Mouse (Mus musculus): ENCODE measurements around the gene Csgalnact2. TPM values are rescaled to one million over a fixed set of nuclear protein-coding genes. Genes with fewer than 3 reads are reported as not detected.
A peak's percentile ranks its signal among the peaks of the same experiment; 100 is the strongest.

The Csgalnact2 gene
- polyA plus RNA-seq (2012; ENCODE audit: insufficient read depth, low replicate concordance), result 3.6 and 3.9 TPM in 2 replicates

- H3K36me3 ChIP-seq (replicated peaks; ENCODE audit: low read length), result no peaks in the 10 kb centered on the region
- peak within 1 kb of the TSS; percentile 93 for H3K4me3 ChIP-seq (replicated peaks)
- TF ChIP-seq FLI1 (IDR thresholded peaks at IDR 0.05; ENCODE audit: low read length) (peak; percentile 17; the same call in 1 of the 2 replicates), GATA1 (IDR thresholded peaks at IDR 0.05; ENCODE audit: borderline replicate concordance, low read length) (no peak)
- peaks cover 72% of the 10 kb centered on the region for H3K4me1 ChIP-seq
- no peaks in the 10 kb centered on the region for H3K27me3 ChIP-seq (replicated peaks)
- peaks cover 7% of the 10 kb centered on the region; the same call in 1 of the 2 replicates for H3K9me3 ChIP-seq
These were observed at the start of gene Csgalnact2 for GRCm38 (mm10) chr6:118138731-118139709. Gene Csgalnact2 (minus strand): TSS chr6:118139140.

- H3K4me1 ChIP-seq, result peaks cover 31% of the 10 kb centered on the region
- H3K36me3 ChIP-seq (replicated peaks; ENCODE audit: low read length), result no peaks in the 10 kb centered on the region
- peaks cover 93% of the 10 kb centered on the region for H3K27me3 ChIP-seq (replicated peaks)
- TF ChIP-seq GATA1 (IDR thresholded peaks at IDR 0.05; ENCODE audit: borderline replicate concordance, low read length) (no peak), FLI1 (IDR thresholded peaks at IDR 0.05; ENCODE audit: low read length) (no peak)
- H3K4me3 ChIP-seq (replicated peaks), result no peak overlapping the region
- no peaks in the 10 kb centered on the region for H3K9me3 ChIP-seq
These were observed 49.7 kb upstream of the Csgalnact2 start for GRCm38 (mm10) chr6:118188599-118188998.

GRCm38 (mm10) chr6:118187285-118187641 is 48.3 kb upstream of the Csgalnact2 start:
- TF ChIP-seq FLI1 (IDR thresholded peaks at IDR 0.05; ENCODE audit: low read length), result no peak
- no peak for TF ChIP-seq GATA1 (IDR thresholded peaks at IDR 0.05; ENCODE audit: borderline replicate concordance, low read length)
- Histone ChIP-seq H3K9me3 (no peaks in the 10 kb centered on the region), H3K4me3 (replicated peaks) (no peak overlapping the region), H3K4me1 (peaks cover 23% of the 10 kb centered on the region), H3K36me3 (replicated peaks; ENCODE audit: low read length) (no peaks in the 10 kb centered on the region), H3K27me3 (replicated peaks) (peaks cover 93% of the 10 kb centered on the region)

- peaks cover 93% of the 10 kb centered on the region for H3K27me3 ChIP-seq (replicated peaks)
- H3K36me3 ChIP-seq (replicated peaks; ENCODE audit: low read length), result no peaks in the 10 kb centered on the region
- TF ChIP-seq FLI1 (IDR thresholded peaks at IDR 0.05; ENCODE audit: low read length) (no peak), GATA1 (IDR thresholded peaks at IDR 0.05; ENCODE audit: borderline replicate concordance, low read length) (no peak)
- H3K4me1 ChIP-seq, result peaks cover 21% of the 10 kb centered on the region
- no peak overlapping the region for H3K4me3 ChIP-seq (replicated peaks)
- no peaks in the 10 kb centered on the region for H3K9me3 ChIP-seq
These were observed 47.8 kb upstream of the Csgalnact2 start for GRCm38 (mm10) chr6:118186620-118187284.

GRCm38 (mm10) chr6:118184126-118184525 is 45.2 kb upstream of the Csgalnact2 start:
- peaks cover 92% of the 10 kb centered on the region for H3K27me3 ChIP-seq (replicated peaks)
- TF ChIP-seq GATA1 (IDR thresholded peaks at IDR 0.05; ENCODE audit: borderline replicate concordance, low read length) (no peak), FLI1 (IDR thresholded peaks at IDR 0.05; ENCODE audit: low read length) (no peak)

GRCm38 (mm10) chr6:118180085-118180423 is 41.1 kb upstream of the Csgalnact2 start:
- TF ChIP-seq FLI1 (IDR thresholded peaks at IDR 0.05; ENCODE audit: low read length), result no peak
- Histone ChIP-seq H3K4me1 (peaks cover 26% of the 10 kb centered on the region), H3K36me3 (replicated peaks; ENCODE audit: low read length) (no peaks in the 10 kb centered on the region), H3K4me3 (replicated peaks) (no peak overlapping the region), H3K9me3 (no peaks in the 10 kb centered on the region), H3K27me3 (replicated peaks) (peaks cover 72% of the 10 kb centered on the region)

More at GRCm38 (mm10) chr6:118184126-118184525, 45.2 kb upstream of the Csgalnact2 start:
- no peaks in the 10 kb centered on the region for H3K36me3 ChIP-seq (replicated peaks; ENCODE audit: low read length)
- H3K4me1 ChIP-seq, result peaks cover 20% of the 10 kb centered on the region
- no peak overlapping the region for H3K4me3 ChIP-seq (replicated peaks)
- H3K9me3 ChIP-seq, result no peaks in the 10 kb centered on the region

- Histone ChIP-seq H3K9me3 (no peaks in the 10 kb centered on the region), H3K4me1 (peaks cover 26% of the 10 kb centered on the region), H3K4me3 (replicated peaks) (no peak overlapping the region), H3K27me3 (replicated peaks) (peaks cover 72% of the 10 kb centered on the region), H3K36me3 (replicated peaks; ENCODE audit: low read length) (no peaks in the 10 kb centered on the region)
- no peak for TF ChIP-seq FLI1 (IDR thresholded peaks at IDR 0.05; ENCODE audit: low read length)
- no peak for TF ChIP-seq GATA1 (IDR thresholded peaks at IDR 0.05; ENCODE audit: borderline replicate concordance, low read length)
These were observed 40.6 kb upstream of the Csgalnact2 start for GRCm38 (mm10) chr6:118179316-118180084.

GRCm38 (mm10) chr6:118173975-118174328 is 35.0 kb upstream of the Csgalnact2 start:
- Histone ChIP-seq H3K36me3 (replicated peaks; ENCODE audit: low read length) (no peaks in the 10 kb centered on the region), H3K4me3 (replicated peaks) (no peak overlapping the region), H3K4me1 (peaks cover 15% of the 10 kb centered on the region), H3K27me3 (replicated peaks) (peaks cover 69% of the 10 kb centered on the region), H3K9me3 (no peaks in the 10 kb centered on the region)
- TF ChIP-seq FLI1 (IDR thresholded peaks at IDR 0.05; ENCODE audit: low read length) (no peak), GATA1 (IDR thresholded peaks at IDR 0.05; ENCODE audit: borderline replicate concordance, low read length) (no peak)

GRCm38 (mm10) chr6:118173251-118173974 is 34.5 kb upstream of the Csgalnact2 start:
- no peaks in the 10 kb centered on the region for H3K9me3 ChIP-seq
- TF ChIP-seq FLI1 (IDR thresholded peaks at IDR 0.05; ENCODE audit: low read length) (no peak), GATA1 (IDR thresholded peaks at IDR 0.05; ENCODE audit: borderline replicate concordance, low read length) (no peak)
- H3K4me3 ChIP-seq (replicated peaks), result peak overlapping the region; percentile 52
- H3K36me3 ChIP-seq (replicated peaks; ENCODE audit: low read length), result no peaks in the 10 kb centered on the region
- peaks cover 73% of the 10 kb centered on the region for H3K27me3 ChIP-seq (replicated peaks)
- peaks cover 18% of the 10 kb centered on the region for H3K4me1 ChIP-seq

All from megakaryocyte, embryonic 14.5 days (primary cell).